Mouse (Mus musculus): ENCODE results near the gene Popdc2. TPM values are rescaled to one million over a fixed set of nuclear protein-coding genes. Genes with fewer than 3 reads are reported as not detected.

Gene Popdc2
- total and polyA plus RNA-seq, 2 experiments from 2014 or later: 675 to 982 TPM

DNA sequence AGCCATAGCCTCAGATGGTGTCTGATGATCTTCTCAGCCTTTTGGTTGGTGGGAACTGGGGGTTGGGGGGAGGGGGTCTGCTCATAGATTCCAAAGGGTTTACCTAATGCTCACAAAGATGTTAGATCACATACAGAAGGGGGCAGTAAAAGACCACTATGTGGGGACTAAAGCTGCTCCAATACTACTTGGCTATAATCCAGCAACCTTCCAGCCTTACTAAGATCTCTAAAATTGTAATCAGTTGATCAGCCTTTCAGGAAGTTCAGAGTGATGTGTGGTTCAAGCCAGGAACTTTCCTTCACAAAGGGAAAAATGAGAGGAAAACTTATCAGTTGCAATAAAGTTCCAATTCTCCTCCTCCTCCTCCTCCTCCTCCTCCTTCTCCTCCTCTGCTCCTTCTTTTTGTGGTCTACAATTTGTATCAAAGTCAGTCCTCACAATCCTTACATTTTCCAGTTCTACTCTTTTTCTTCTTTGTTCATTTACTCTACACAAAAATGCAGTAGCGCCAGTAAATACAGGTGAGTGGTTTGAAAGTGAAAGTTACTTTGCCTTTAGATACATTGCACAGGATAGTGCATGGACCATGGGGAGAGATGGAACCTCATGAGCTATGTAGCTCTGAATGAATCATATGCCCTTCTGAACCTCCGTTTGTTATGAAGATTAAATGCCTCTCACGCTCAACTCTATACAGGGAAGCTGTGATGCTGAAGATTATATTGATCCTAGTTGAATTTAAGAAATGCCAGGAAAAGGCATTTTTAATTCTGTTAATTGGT is 16.9 kb upstream of the Popdc2 start:
- H3K9ac ChIP-seq (replicated peaks; ENCODE audit: low read depth, low read length): no peak overlapping the region
- 65% methylated on average over 3 of the region's 3 CpGs for WGBS
- peak; percentile 79 for DNase-seq (ENCODE audit: low spot score)
- no peak overlapping the region for H3K27ac ChIP-seq (ENCODE audit: low read depth)
- peaks cover 6% of the 10 kb centered on the region; the same call in 1 of the 2 replicates for H3K36me3 ChIP-seq (replicated peaks; ENCODE audit: control insufficient read depth, insufficient read depth, low read length)
- H3K4me2 ChIP-seq (ENCODE audit: low read depth, low read length): 0 out of 2 replicates have a peak overlapping the region, but pooled peaks have one; percentile 6
- TF ChIP-seq CTCF (IDR thresholded peaks at IDR 0.05; ENCODE audit: low read depth) (peak; percentile 65), EP300 (IDR thresholded peaks at IDR 0.05; ENCODE audit: low read depth) (no peak)
- H3K9me3 ChIP-seq (replicated peaks; ENCODE audit: control insufficient read depth, low read length): no peaks in the 10 kb centered on the region
- no peak overlapping the region for H3K4me3 ChIP-seq (ENCODE audit: low read depth, low read length)
- H3K4me1 ChIP-seq (ENCODE audit: control insufficient read depth, insufficient read depth): peaks cover 19% of the 10 kb centered on the region
- no peaks in the 10 kb centered on the region for H3K27me3 ChIP-seq (ENCODE audit: control insufficient read depth, insufficient read depth, low read length)
- ATAC-seq (ENCODE audit: insufficient read depth, low read depth): no peak

DNA sequence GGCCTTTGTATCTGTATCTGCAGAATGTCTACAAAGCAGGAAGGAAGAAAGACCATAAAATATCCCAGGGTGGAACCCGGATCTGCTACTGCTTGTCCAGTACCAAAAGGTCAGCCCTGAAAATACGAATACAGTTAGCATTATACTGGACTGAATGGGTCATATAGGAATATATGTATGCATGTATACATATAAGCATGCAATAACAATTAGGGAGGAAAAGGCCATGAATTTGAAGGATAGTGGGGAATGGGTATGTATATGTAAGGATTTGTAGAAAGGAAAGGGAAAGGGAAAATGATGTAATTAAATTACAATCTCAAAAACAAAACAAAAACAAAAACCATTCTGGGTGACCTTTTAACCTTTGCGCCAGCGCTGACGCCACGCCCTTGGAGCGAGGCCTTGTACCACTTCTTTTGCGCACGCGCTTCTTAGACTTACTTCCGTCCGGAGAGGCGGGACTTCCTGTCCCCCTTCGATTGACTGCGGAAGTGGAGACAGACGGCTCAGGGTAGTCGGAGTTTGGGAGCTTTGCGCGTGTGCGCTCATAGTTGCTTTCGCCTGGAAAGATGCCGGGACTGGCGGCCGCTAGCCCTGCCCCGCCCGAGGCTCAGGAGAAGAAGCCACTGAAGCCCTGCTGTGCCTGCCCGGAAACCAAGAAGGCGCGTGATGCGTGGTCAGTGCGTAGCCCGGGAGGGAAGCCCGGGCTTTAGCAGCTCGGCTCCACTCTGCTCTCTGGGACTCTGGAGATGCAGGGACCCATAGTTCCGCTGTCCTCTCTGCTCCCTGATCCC is 15.3 kb upstream of the Popdc2 start, which contains the start of the genes Cox17 and Gm21987:
TSS of gene Cox17 (plus strand) at position 463 of the 797 bp plus-strand sequence.
TSS of gene Gm21987 (plus strand) at position 512 of the 797 bp plus-strand sequence.
- ATAC-seq (ENCODE audit: insufficient read depth, low read depth): peak; percentile 86

DNA sequence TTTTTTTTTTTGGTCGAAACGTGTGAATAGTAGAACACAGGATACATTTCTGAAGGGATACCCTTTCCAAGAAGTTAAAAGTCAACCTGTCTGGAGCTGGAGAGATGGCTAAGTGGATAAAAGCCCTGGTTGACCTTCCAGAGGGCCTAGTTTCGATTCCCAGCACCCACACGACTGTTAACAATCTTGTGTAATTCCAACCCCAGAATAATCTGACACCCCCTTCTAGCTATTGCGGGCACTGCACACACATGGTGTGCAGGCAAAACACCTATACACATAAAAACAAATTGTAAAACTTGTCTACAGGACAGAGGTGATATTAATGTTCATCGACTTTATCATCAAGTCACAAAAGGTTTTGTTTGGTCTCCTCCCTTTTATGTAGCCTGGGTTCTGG is 14.4 kb upstream of the Popdc2 start:
- peak overlapping the region; percentile 94 for H3K27ac ChIP-seq (ENCODE audit: low read depth)
- peak overlapping the region; percentile 77; the same call in 1 of the 2 replicates for H3K9ac ChIP-seq (replicated peaks; ENCODE audit: low read depth, low read length)
- DNase-seq (ENCODE audit: low spot score) (no peak), ATAC-seq (ENCODE audit: insufficient read depth, low read depth) (no peak)
- peak overlapping the region; percentile 67 for H3K4me3 ChIP-seq (ENCODE audit: low read depth, low read length)
- no peaks in the 10 kb centered on the region for H3K9me3 ChIP-seq (replicated peaks; ENCODE audit: control insufficient read depth, low read length)
- TF ChIP-seq EP300 (IDR thresholded peaks at IDR 0.05; ENCODE audit: low read depth) (no peak), CTCF (IDR thresholded peaks at IDR 0.05; ENCODE audit: low read depth) (no peak)
- peak overlapping the region; percentile 79 for H3K4me2 ChIP-seq (ENCODE audit: low read depth, low read length)
- H3K27me3 ChIP-seq (ENCODE audit: control insufficient read depth, insufficient read depth, low read length): no peaks in the 10 kb centered on the region
- peaks cover 12% of the 10 kb centered on the region; the same call in 1 of the 2 replicates for H3K36me3 ChIP-seq (replicated peaks; ENCODE audit: control insufficient read depth, insufficient read depth, low read length)
- H3K4me1 ChIP-seq (ENCODE audit: control insufficient read depth, insufficient read depth): peaks cover 26% of the 10 kb centered on the region
- WGBS: 53% methylated on average over 6 of the region's 6 CpGs

More for the DNA sequence above, 15.3 kb upstream of the Popdc2 start, which contains the start of the genes Cox17 and Gm21987:
- Histone ChIP-seq H3K4me3 (ENCODE audit: low read depth, low read length) (peak within 1 kb of the TSS; percentile 67), H3K27ac (ENCODE audit: low read depth) (peak within 1 kb of the TSS; percentile 94), H3K4me1 (ENCODE audit: control insufficient read depth, insufficient read depth) (peaks cover 22% of the 10 kb centered on the region), H3K9me3 (replicated peaks; ENCODE audit: control insufficient read depth, low read length) (no peaks in the 10 kb centered on the region), H3K9ac (replicated peaks; ENCODE audit: low read depth, low read length) (peak within 1 kb of the TSS; percentile 77), H3K27me3 (ENCODE audit: control insufficient read depth, insufficient read depth, low read length) (no peaks in the 10 kb centered on the region), H3K36me3 (replicated peaks; ENCODE audit: control insufficient read depth, insufficient read depth, low read length) (peaks cover 9% of the 10 kb centered on the region; the same call in 1 of the 2 replicates), H3K4me2 (ENCODE audit: low read depth, low read length) (peak within 1 kb of the TSS; percentile 79)
- peak; percentile 80 for TF ChIP-seq EP300 (IDR thresholded peaks at IDR 0.05; ENCODE audit: low read depth)
- no peak for TF ChIP-seq CTCF (IDR thresholded peaks at IDR 0.05; ENCODE audit: low read depth)
- DNase-seq (ENCODE audit: low spot score): peak; percentile 97
- 2% methylated on average over 35 of the region's 35 CpGs for WGBS

GRCm38 (mm10) chr16:38348217-38348761 is 13.7 kb upstream of the Popdc2 start:
- no peak overlapping the region for H3K27ac ChIP-seq (ENCODE audit: low read depth)
- H3K27me3 ChIP-seq (ENCODE audit: control insufficient read depth, insufficient read depth, low read length): no peaks in the 10 kb centered on the region
- H3K9ac ChIP-seq (replicated peaks; ENCODE audit: low read depth, low read length): no peak overlapping the region
- TF ChIP-seq CTCF (IDR thresholded peaks at IDR 0.05; ENCODE audit: low read depth) (no peak), EP300 (IDR thresholded peaks at IDR 0.05; ENCODE audit: low read depth) (no peak)
- H3K4me2 ChIP-seq (ENCODE audit: low read depth, low read length): peak overlapping the region; percentile 79
- DNase-seq (ENCODE audit: low spot score): no peak
- peaks cover 12% of the 10 kb centered on the region; the same call in 1 of the 2 replicates for H3K36me3 ChIP-seq (replicated peaks; ENCODE audit: control insufficient read depth, insufficient read depth, low read length)
- H3K4me1 ChIP-seq (ENCODE audit: control insufficient read depth, insufficient read depth): peaks cover 26% of the 10 kb centered on the region
- H3K4me3 ChIP-seq (ENCODE audit: low read depth, low read length): no peak overlapping the region; the same call in 1 of the 2 replicates
- H3K9me3 ChIP-seq (replicated peaks; ENCODE audit: control insufficient read depth, low read length): no peaks in the 10 kb centered on the region
- ATAC-seq (ENCODE audit: insufficient read depth, low read depth): no peak
- 56% methylated on average over 9 of the region's 9 CpGs for WGBS

GRCm38 (mm10) chr16:38349881-38350280 is 12.1 kb upstream of the Popdc2 start:
- peaks cover 12% of the 10 kb centered on the region; the same call in 1 of the 2 replicates for H3K36me3 ChIP-seq (replicated peaks; ENCODE audit: control insufficient read depth, insufficient read depth, low read length)
- peak overlapping the region; percentile 87 for H3K27ac ChIP-seq (ENCODE audit: low read depth)
- no peak overlapping the region for H3K4me2 ChIP-seq (ENCODE audit: low read depth, low read length)
- H3K9ac ChIP-seq (replicated peaks; ENCODE audit: low read depth, low read length): peak overlapping the region; percentile 29; the same call in 1 of the 2 replicates
- no peak for DNase-seq (ENCODE audit: low spot score)
- H3K27me3 ChIP-seq (ENCODE audit: control insufficient read depth, insufficient read depth, low read length): no peaks in the 10 kb centered on the region
- H3K9me3 ChIP-seq (replicated peaks; ENCODE audit: control insufficient read depth, low read length): no peaks in the 10 kb centered on the region
- no peak for TF ChIP-seq CTCF (IDR thresholded peaks at IDR 0.05; ENCODE audit: low read depth)
- no peak for TF ChIP-seq EP300 (IDR thresholded peaks at IDR 0.05; ENCODE audit: low read depth)
- H3K4me3 ChIP-seq (ENCODE audit: low read depth, low read length): no peak overlapping the region
- WGBS: 62% methylated on average over 2 of the region's 2 CpGs
- peaks cover 30% of the 10 kb centered on the region for H3K4me1 ChIP-seq (ENCODE audit: control insufficient read depth, insufficient read depth)
- ATAC-seq (ENCODE audit: insufficient read depth, low read depth): no peak

All from heart, postnatal 0 days (tissue).